Mouse (Mus musculus): Measurements from ENCODE around the gene Kazn. TPM values are rescaled to one million over a fixed set of nuclear protein-coding genes. Genes with fewer than 3 reads are reported as not detected.

The Kazn gene
- total RNA-seq, 1 experiment, result 14.0 TPM

DNA sequence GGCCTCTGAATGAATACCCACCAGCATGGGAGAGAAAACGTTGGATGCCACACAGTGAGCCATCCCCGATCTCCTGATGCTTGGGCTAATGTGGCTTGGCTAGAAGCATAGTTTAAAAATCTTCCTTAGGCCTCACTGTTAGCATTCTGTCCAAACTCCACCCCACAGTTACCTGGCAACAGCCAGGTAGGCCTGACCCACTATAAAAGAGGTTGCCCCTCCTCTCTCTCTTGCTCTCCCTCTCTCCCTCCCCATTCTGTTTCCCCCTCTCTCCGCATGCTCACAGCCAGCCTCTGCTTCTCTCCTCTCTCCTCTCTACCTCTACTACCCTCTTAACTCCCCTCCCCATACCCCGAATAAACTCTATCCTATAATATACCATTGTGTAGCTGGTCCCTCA is 74.8 kb downstream of the Kazn start:
- no peak for TF ChIP-seq ZC3H11A (IDR thresholded peaks at IDR 0.05; ENCODE audit: borderline replicate concordance, low read depth, low read length)
- no peak for TF ChIP-seq CHD2 (IDR thresholded peaks at IDR 0.05; ENCODE audit: low read depth, low read length)
- TF ChIP-seq ZNF384 (IDR thresholded peaks at IDR 0.05; ENCODE audit: low read depth, low read length), result no peak
- no peak for TF ChIP-seq MAFK (IDR thresholded peaks at IDR 0.05; ENCODE audit: insufficient read depth, low read depth, low read length)
- no peak for TF ChIP-seq HCFC1 (IDR thresholded peaks at IDR 0.05; ENCODE audit: borderline replicate concordance, insufficient read depth, low read length)
- H3K4me1 ChIP-seq (ENCODE audit: control insufficient read depth in 2 of 2, insufficient read depth in 2 of 2, low read length in 2 of 2, poor library complexity in 1 of 2), result peaks cover 17 to 43% of the 10 kb centered on the region in 2 experiments
- no peak for DNase-seq (ENCODE audit: low read depth, low spot score)
- H3K9ac ChIP-seq (ENCODE audit: insufficient read depth, low read depth, low read length, poor library complexity, severe bottlenecking), result no peak overlapping the region; the same call in 1 of the 2 replicates
- peaks cover 8% of the 10 kb centered on the region; the same call in 1 of the 2 replicates for H3K36me3 ChIP-seq (ENCODE audit: control insufficient read depth, insufficient read depth, low read length, poor library complexity, severe bottlenecking)
- H3K9me3 ChIP-seq (ENCODE audit: control insufficient read depth, insufficient read depth, low read depth, low read length), result no peaks in the 10 kb centered on the region
- no peak overlapping the region for H3K27ac ChIP-seq (ENCODE audit: insufficient read depth, low read depth, low read length, poor library complexity, severe bottlenecking)
- H3K4me3 ChIP-seq (ENCODE audit: insufficient read depth in 1 of 2, low read depth in 1 of 2, low read length in 2 of 2, poor library complexity in 1 of 2, severe bottlenecking in 1 of 2), result no peak overlapping the region
- in situ Hi-C loops (cut with MboI; ENCODE audit: low sequenced_read_pairs in 2 of 2, unreplicated experiment in 2 of 2), result no loop called here

DNA sequence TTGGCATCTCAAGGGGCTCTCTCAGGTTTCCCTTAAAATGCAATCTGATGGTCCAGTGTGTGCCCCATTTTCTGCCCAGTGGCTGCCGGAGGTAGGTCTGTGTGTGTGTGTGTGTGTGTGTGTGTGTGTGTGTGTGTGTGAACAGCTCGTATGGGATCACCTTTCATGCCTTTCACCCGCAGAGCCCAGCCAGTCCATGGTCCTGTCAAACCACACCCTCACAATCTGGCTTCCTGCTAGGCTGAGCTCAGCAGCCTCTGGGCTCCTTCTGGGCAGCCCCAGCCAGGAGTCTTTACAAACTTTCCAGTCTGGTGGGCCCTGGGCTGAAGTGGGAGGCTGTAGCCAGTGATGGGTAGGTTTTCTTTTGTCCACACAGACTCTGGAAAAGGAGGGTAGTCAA is 75.3 kb downstream of the Kazn start:
- DNase-seq (ENCODE audit: low read depth, low spot score), result no peak
- peaks cover 14 to 38% of the 10 kb centered on the region in 2 experiments for H3K4me1 ChIP-seq (ENCODE audit: control insufficient read depth in 2 of 2, insufficient read depth in 2 of 2, low read length in 2 of 2, poor library complexity in 1 of 2)

DNA sequence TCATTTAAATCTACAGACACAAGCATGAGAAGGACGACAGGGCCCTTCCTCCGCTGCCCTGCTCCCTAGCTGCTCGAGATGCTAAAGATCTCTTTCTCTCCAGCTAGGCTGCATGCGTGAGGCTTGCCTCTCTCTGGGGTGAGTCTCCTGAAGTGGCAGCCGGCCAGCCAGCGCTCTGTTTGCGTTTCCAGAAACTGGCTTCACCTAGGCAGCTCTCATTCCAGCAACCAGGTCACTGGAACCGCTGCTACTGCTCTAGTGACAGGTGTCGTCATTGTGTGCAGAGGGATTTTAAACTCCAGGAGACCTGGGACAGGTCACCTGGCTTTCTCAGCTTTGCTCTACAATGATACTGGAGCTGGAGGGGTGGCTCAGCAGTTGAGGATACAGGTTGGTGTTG is 76.5 kb downstream of the Kazn start:
- Histone ChIP-seq H3K4me1 (ENCODE audit: control insufficient read depth in 2 of 2, insufficient read depth in 2 of 2, low read length in 2 of 2, poor library complexity in 1 of 2) (peaks cover 13 to 34% of the 10 kb centered on the region in 2 experiments; a peak in 3 of 4 replicates), H3K36me3 (ENCODE audit: control insufficient read depth, insufficient read depth, low read length, poor library complexity, severe bottlenecking) (peaks cover 14% of the 10 kb centered on the region; the same call in 1 of the 2 replicates), H3K4me3 (ENCODE audit: insufficient read depth in 1 of 2, low read depth in 1 of 2, low read length in 2 of 2, poor library complexity in 1 of 2, severe bottlenecking in 1 of 2) (no peak overlapping the region), H3K9ac (ENCODE audit: insufficient read depth, low read depth, low read length, poor library complexity, severe bottlenecking) (no peak overlapping the region), H3K27ac (ENCODE audit: insufficient read depth, low read depth, low read length, poor library complexity, severe bottlenecking) (no peak overlapping the region), H3K9me3 (ENCODE audit: control insufficient read depth, insufficient read depth, low read depth, low read length) (no peaks in the 10 kb centered on the region)
- in situ Hi-C loops (cut with MboI; ENCODE audit: low sequenced_read_pairs in 2 of 2, unreplicated experiment in 2 of 2), result no loop called here
- no peak for DNase-seq (ENCODE audit: low read depth, low spot score)
- TF ChIP-seq ZNF384 (IDR thresholded peaks at IDR 0.05; ENCODE audit: low read depth, low read length), result no peak
- TF ChIP-seq HCFC1 (IDR thresholded peaks at IDR 0.05; ENCODE audit: borderline replicate concordance, insufficient read depth, low read length), result no peak
- no peak for TF ChIP-seq CHD2 (IDR thresholded peaks at IDR 0.05; ENCODE audit: low read depth, low read length)
- TF ChIP-seq MAFK (IDR thresholded peaks at IDR 0.05; ENCODE audit: insufficient read depth, low read depth, low read length), result no peak
- TF ChIP-seq ZC3H11A (IDR thresholded peaks at IDR 0.05; ENCODE audit: borderline replicate concordance, low read depth, low read length), result no peak

More for the DNA sequence above, 75.3 kb downstream of the Kazn start:
- H3K36me3 ChIP-seq (ENCODE audit: control insufficient read depth, insufficient read depth, low read length, poor library complexity, severe bottlenecking), result peaks cover 9% of the 10 kb centered on the region; the same call in 1 of the 2 replicates
- no peak overlapping the region for H3K9ac ChIP-seq (ENCODE audit: insufficient read depth, low read depth, low read length, poor library complexity, severe bottlenecking)
- no peak overlapping the region for H3K4me3 ChIP-seq (ENCODE audit: insufficient read depth in 1 of 2, low read depth in 1 of 2, low read length in 2 of 2, poor library complexity in 1 of 2, severe bottlenecking in 1 of 2)
- TF ChIP-seq CHD2 (IDR thresholded peaks at IDR 0.05; ENCODE audit: low read depth, low read length), result no peak
- no peak for TF ChIP-seq MAFK (IDR thresholded peaks at IDR 0.05; ENCODE audit: insufficient read depth, low read depth, low read length)
- no peak for TF ChIP-seq ZC3H11A (IDR thresholded peaks at IDR 0.05; ENCODE audit: borderline replicate concordance, low read depth, low read length)
- no peak for TF ChIP-seq ZNF384 (IDR thresholded peaks at IDR 0.05; ENCODE audit: low read depth, low read length)
- TF ChIP-seq HCFC1 (IDR thresholded peaks at IDR 0.05; ENCODE audit: borderline replicate concordance, insufficient read depth, low read length), result no peak
- H3K27ac ChIP-seq (ENCODE audit: insufficient read depth, low read depth, low read length, poor library complexity, severe bottlenecking), result no peak overlapping the region
- H3K9me3 ChIP-seq (ENCODE audit: control insufficient read depth, insufficient read depth, low read depth, low read length), result no peaks in the 10 kb centered on the region
- in situ Hi-C loops (cut with MboI; ENCODE audit: low sequenced_read_pairs in 2 of 2, unreplicated experiment in 2 of 2), result no loop called here

- peak; percentile 31 for DNase-seq (ENCODE audit: low read depth, low spot score)
- H3K4me1 ChIP-seq (ENCODE audit: control insufficient read depth in 2 of 2, insufficient read depth in 2 of 2, low read length in 2 of 2, poor library complexity in 1 of 2), result peaks cover 9 to 29% of the 10 kb centered on the region in 2 experiments; a peak in 3 of 4 replicates
- TF ChIP-seq HCFC1 (IDR thresholded peaks at IDR 0.05; ENCODE audit: borderline replicate concordance, insufficient read depth, low read length), result no peak
- TF ChIP-seq CHD2 (IDR thresholded peaks at IDR 0.05; ENCODE audit: low read depth, low read length), result no peak
- no peak for TF ChIP-seq ZC3H11A (IDR thresholded peaks at IDR 0.05; ENCODE audit: borderline replicate concordance, low read depth, low read length)
- no peak for TF ChIP-seq ZNF384 (IDR thresholded peaks at IDR 0.05; ENCODE audit: low read depth, low read length)
- no peak for TF ChIP-seq MAFK (IDR thresholded peaks at IDR 0.05; ENCODE audit: insufficient read depth, low read depth, low read length)
- in situ Hi-C loops (cut with MboI; ENCODE audit: low sequenced_read_pairs in 2 of 2, unreplicated experiment in 2 of 2), result no loop called here
- no peak overlapping the region for H3K27ac ChIP-seq (ENCODE audit: insufficient read depth, low read depth, low read length, poor library complexity, severe bottlenecking)
- H3K4me3 ChIP-seq (ENCODE audit: insufficient read depth in 1 of 2, low read depth in 1 of 2, low read length in 2 of 2, poor library complexity in 1 of 2, severe bottlenecking in 1 of 2), result no peak overlapping the region
- peaks cover 16% of the 10 kb centered on the region; the same call in 1 of the 2 replicates for H3K36me3 ChIP-seq (ENCODE audit: control insufficient read depth, insufficient read depth, low read length, poor library complexity, severe bottlenecking)
- H3K9ac ChIP-seq (ENCODE audit: insufficient read depth, low read depth, low read length, poor library complexity, severe bottlenecking), result no peak overlapping the region
- no peaks in the 10 kb centered on the region for H3K9me3 ChIP-seq (ENCODE audit: control insufficient read depth, insufficient read depth, low read depth, low read length)
Measured at GRCm38 (mm10) chr4:142162102-142162501, 77.1 kb downstream of the Kazn start.

Data from ES-E14 (cell line).